Mouse (Mus musculus) heart, adult 2 months (tissue): ENCODE data around the gene Dnaja3.
A peak's percentile ranks its signal among the peaks of the same experiment; 100 is the strongest.

ENCODE experiments used
- CTCF ChIP-seq: fragments of 200-600 bp; IDR thresholded peaks from 2 replicates; pipeline ENCODE4 v1.8.1; 2022; ENCODE audit warnings: antibody characterized with exemption, mild to moderate bottlenecking, moderate library complexity
- EP300 ChIP-seq: fragments of 200-500 bp; IDR thresholded peaks from 2 replicates; pipeline ENCODE4 v1.6.1; 2011; ENCODE audit warnings: low read depth, low read length, control low read depth; ENCODE audit not compliant: insufficient read depth
- POLR2A ChIP-seq: fragments of 200-500 bp; IDR thresholded peaks from 2 replicates; pipeline ENCODE4 v1.6.1; 2011; ENCODE audit warnings: mild to moderate bottlenecking, low read depth, low read length, control low read depth; ENCODE audit not compliant: insufficient read depth

DNA sequence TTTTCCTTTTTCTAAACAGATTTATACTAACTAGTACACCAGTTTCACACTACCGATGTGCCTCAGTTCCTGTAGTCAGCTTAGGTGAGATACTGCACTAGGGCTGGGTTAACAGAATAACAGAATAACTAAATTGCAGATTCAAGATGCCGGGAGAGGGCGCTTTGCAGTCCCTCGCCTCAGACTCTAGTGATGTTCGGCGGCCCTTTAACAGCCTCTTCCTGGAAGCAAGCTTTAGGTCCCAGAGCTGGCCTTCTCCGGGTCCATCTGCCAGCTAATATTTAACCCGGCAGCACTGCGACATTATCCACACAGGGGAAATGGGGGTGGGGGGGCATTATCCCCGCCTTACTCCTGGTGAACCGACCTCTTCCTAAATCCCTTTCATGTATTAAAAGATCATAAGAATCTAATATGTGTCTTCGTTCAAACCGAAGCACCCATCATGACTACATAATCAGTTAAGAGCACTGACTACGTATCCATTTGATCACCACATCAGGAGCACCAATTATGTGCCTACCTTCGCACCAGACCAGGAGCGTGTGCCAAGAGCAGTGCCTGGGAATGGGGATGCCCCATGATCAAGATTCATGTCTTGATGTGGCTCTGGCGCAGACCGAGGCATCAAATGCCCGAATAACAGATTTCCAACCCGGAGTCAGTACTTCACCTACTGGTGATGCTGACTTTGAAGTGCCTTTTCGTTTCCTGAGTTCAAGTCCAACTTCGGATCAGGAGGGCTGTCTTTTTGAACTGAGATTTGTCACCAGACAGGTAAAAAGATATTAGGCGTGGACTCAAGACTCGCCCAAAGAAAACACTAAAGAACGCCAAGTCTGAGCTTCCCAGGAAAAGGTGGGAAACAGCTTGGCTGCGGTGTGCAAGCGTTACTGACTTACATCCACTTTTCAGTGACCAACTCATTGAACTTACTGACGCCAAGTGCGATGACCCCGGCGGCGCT is 46.6 kb upstream of the Dnaja3 start:
- peak; percentile 75 for TF ChIP-seq CTCF
- TF ChIP-seq POLR2A, result no peak
- TF ChIP-seq EP300, result no peak
